Mouse (Mus musculus) midbrain, postnatal 0 days (tissue): Measurements from ENCODE around the gene Btnl10. TPM values are rescaled to one million over a fixed set of nuclear protein-coding genes. Genes with fewer than 3 reads are reported as not detected.
A peak's percentile ranks its signal among the peaks of the same experiment; 100 is the strongest.

ENCODE experiments used
- ATAC-seq: fragments of 200-750 bp; cut with Nextera tagmentation; 2 replicates; pipeline ENCODE4 v1.8.0; 2017; ENCODE audit warnings: moderate number of reproducible peaks, mild to moderate bottlenecking, moderate TSS enrichment, moderate library complexity; ENCODE audit not compliant: low FRiP score
- DNase-seq: peaks from one replicate; pipeline ENCODE4 v3.0.0-alpha.2; 2015; ENCODE audit warnings: low spot score
- H3K27ac ChIP-seq: fragments of 300-500 bp; sonication (generic); 2 replicates; pipeline ENCODE4 v1.5.1; 2014; ENCODE audit warnings: low read depth, mild to moderate bottlenecking, low read length, mixed read lengths
- H3K27me3 ChIP-seq: fragments of 300-500 bp; sonication (generic); 2 replicates; pipeline ENCODE4 v1.6.1; 2014; ENCODE audit warnings: low read length, control low read depth, mixed read lengths; ENCODE audit not compliant: insufficient read depth
- H3K36me3 ChIP-seq: fragments of 300-500 bp; sonication (generic); 2 replicates; pipeline ENCODE4 v1.6.1; 2014; ENCODE audit warnings: low read length, control low read depth, mixed read lengths; ENCODE audit not compliant: insufficient read depth
- H3K4me1 ChIP-seq: fragments of 300-500 bp; sonication (generic); 2 replicates; pipeline ENCODE4 v1.6.1; 2014; ENCODE audit warnings: mild to moderate bottlenecking, control low read depth, antibody characterized with exemption, low read length, mixed read lengths; ENCODE audit not compliant: insufficient read depth
- H3K4me2 ChIP-seq: fragments of 300-500 bp; sonication (generic); 2 replicates; pipeline ENCODE4 v1.6.1; 2014; ENCODE audit warnings: low read depth, mild to moderate bottlenecking, low read length, mixed read lengths; ENCODE audit not compliant: poor library complexity, severe bottlenecking
- H3K4me3 ChIP-seq: fragments of 300-500 bp; sonication (generic); 2 replicates; pipeline ENCODE4 v1.5.1; 2014; ENCODE audit warnings: low read depth, mild to moderate bottlenecking, low read length, moderate library complexity
- H3K9ac ChIP-seq: fragments of 300-500 bp; sonication (generic); replicated peaks from 2 replicates; pipeline ENCODE4 v1.6.1; 2014; ENCODE audit warnings: mild to moderate bottlenecking, low read length, moderate library complexity, mixed read lengths; ENCODE audit not compliant: poor library complexity, severe bottlenecking
- H3K9me3 ChIP-seq: fragments of 300-500 bp; sonication (generic); 2 replicates; pipeline ENCODE4 v1.6.1; 2016; ENCODE audit warnings: low read length, control low read depth
- CTCF ChIP-seq: IDR thresholded peaks from 2 replicates; pipeline ENCODE4 v1.5.1; 2016; ENCODE audit warnings: antibody characterized with exemption, mild to moderate bottlenecking
- WGBS: fragments of 180-500 bp; shearing (Covaris S2); extraction: QIAGEN DNeasy Blood & Tissue Kit; methylation state at CpG from one replicate; pipeline ENCODE4 v1.1.7; 2014; 5-methylcytosine and 5-hydroxymethylcytosine counted together
- polyA plus RNA-seq: library from polyadenylated mRNA; unstranded; fragments of >200 nt; fragmentation: Nextera tagmentation; extraction: Ambion mirVana; gene quantifications from 2 replicates; pipeline ENCODE4 v1.2.1, GENCODE M21; 2015
- total RNA-seq: library from RNA; depleted of rRNA; stranded (reverse); fragments of >200 nt; gene quantifications from 2 replicates; pipeline ENCODE4 v1.2.3, GENCODE M21; 2014; rRNA removed

Btnl10 gene
- total RNA-seq (0.16 and 0.24 TPM in 2 replicates), polyA plus RNA-seq (not detected in 2 replicates)

DNA sequence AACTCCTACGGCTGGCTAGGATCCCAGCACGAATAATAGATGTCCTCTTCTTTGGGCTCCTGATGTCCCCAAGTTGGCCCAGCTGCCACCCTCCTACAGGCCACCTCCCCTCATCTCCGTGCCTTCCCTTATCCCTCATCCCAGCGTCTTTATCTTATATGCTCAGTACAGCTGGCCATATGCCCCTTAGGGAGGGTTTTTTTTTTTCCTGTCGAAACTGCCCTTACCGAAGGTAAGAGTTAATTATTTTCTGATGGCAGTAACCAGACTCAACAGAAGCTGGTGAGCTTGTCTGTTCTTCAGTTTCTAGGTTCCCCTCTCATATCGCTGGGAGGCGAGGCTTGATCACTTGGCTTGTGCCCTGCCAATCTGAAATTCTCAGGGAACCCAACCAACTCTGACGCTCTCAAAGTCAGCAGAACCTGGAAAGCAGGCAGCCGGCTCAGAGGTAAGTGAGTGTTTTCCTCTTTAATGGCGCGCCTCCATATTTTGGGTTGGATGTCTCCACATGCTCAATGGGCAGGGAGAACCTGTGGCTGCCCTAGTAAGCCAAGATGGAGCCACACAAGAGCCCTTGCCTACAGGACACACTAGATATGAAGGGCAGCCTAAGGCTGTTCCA, at the start of gene Btnl10:
Gene Btnl10, plus strand, starts transcription at position 164 of the 622 bp plus-strand sequence.
- no peak for TF ChIP-seq CTCF

DNA sequence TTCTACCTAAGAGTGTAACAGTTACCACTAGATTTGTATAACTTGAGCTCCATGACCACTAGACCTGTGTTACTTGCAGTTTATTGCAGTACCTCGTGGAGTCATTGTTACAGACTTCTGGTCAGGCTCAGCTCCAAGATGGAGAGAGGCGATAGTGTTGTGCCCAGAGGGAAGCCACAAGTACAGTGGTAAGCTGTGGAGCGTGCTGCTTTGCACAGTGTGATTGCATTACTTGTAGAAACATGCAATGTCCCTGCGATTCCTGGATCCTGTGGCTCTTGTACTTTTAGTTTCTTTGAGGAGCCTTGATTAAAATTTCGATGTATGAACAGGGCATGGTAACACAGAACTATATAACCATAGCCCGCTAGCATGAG, 49.8 kb upstream of the Btnl10 start:
- Histone ChIP-seq H3K9me3 (no peaks in the 10 kb centered on the region), H3K4me3 (peak overlapping the region; percentile 79), H3K36me3 (peaks cover 9% of the 10 kb centered on the region; the same call in 1 of the 2 replicates), H3K27me3 (no peaks in the 10 kb centered on the region), H3K9ac (peak overlapping the region; percentile 86), H3K4me2 (peak overlapping the region; percentile 63), H3K4me1 (peaks cover 9% of the 10 kb centered on the region; the same call in 1 of the 2 replicates), H3K27ac (0 out of 2 replicates have a peak overlapping the region, but pooled peaks have one; percentile 79)
- no peak for TF ChIP-seq CTCF
- DNase-seq: no peak
- 85% methylated on average over 6 of the region's 6 CpGs for WGBS
- ATAC-seq: no peak

More for the DNA sequence above, at the start of gene Btnl10:
- ATAC-seq: no peak
- no peak within 1 kb of the TSS for H3K4me2 ChIP-seq
- H3K4me3 ChIP-seq: no peak within 1 kb of the TSS
- no peaks in the 10 kb centered on the region for H3K36me3 ChIP-seq
- no peaks in the 10 kb centered on the region for H3K27me3 ChIP-seq
- no peak for DNase-seq
- WGBS: 83% methylated on average over 12 of the region's 12 CpGs
- no peaks in the 10 kb centered on the region for H3K4me1 ChIP-seq
- no peaks in the 10 kb centered on the region for H3K9me3 ChIP-seq
- no peak within 1 kb of the TSS for H3K27ac ChIP-seq
- no peak within 1 kb of the TSS for H3K9ac ChIP-seq

DNA sequence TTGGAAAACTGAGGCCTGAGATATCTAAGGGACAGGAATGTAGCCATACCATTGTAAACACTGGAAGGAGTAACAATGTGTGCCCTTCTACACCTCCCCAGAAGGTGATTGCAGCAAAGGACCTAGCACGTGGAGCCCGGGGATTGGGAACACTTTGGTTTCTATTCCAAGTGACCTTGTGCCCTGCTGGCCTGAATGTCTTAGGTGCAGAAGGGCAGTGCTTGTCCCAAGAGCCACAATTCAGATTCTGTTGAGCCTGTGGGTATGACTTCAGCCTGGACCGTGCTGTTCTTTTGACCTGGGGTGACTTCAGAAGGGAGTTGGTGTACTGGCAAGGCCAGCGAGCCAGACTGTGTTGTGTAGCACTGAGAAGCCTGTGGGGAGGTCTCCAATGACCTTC, 46.7 kb upstream of the Btnl10 start:
- H3K4me1 ChIP-seq: peaks cover 9% of the 10 kb centered on the region; the same call in 1 of the 2 replicates
- DNase-seq (no peak), ATAC-seq (no peak)
- peaks cover 9% of the 10 kb centered on the region; the same call in 1 of the 2 replicates for H3K36me3 ChIP-seq
- no peak overlapping the region for H3K4me3 ChIP-seq
- no peak overlapping the region for H3K4me2 ChIP-seq
- H3K27me3 ChIP-seq: no peaks in the 10 kb centered on the region
- no peak overlapping the region for H3K27ac ChIP-seq
- WGBS: 94% methylated on average over 4 of the region's 4 CpGs
- H3K9ac ChIP-seq: no peak overlapping the region
- H3K9me3 ChIP-seq: no peaks in the 10 kb centered on the region
- TF ChIP-seq CTCF: no peak

DNA sequence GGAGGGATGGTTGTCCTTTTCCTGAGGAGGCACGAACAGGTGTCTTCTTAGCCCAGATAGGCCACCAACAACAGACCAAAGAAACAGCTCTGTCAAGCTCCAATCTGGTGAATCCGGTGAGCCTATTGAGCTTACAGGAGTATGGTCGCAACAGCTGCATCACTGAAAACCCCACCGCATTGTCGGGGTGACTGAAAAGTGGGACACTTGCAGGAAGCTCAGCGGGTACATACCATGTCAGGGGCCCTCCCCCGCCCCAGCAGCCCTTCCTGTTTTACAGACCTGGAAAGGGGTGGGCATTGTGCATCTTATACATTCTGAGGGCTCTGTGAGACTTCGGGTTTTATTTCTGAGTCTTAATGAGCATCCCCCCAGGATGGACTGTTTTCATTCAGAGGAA, 34.0 kb upstream of the Btnl10 start:
- no peaks in the 10 kb centered on the region for H3K4me1 ChIP-seq
- ATAC-seq: no peak
- H3K4me3 ChIP-seq: no peak overlapping the region
- no peak for DNase-seq
- H3K27ac ChIP-seq: no peak overlapping the region
- H3K27me3 ChIP-seq: no peaks in the 10 kb centered on the region
- H3K9me3 ChIP-seq: no peaks in the 10 kb centered on the region
- WGBS: 84% methylated on average over 8 of the region's 8 CpGs
- peaks cover 36% of the 10 kb centered on the region for H3K36me3 ChIP-seq
- H3K9ac ChIP-seq: no peak overlapping the region
- H3K4me2 ChIP-seq: no peak overlapping the region
- TF ChIP-seq CTCF: no peak

DNA sequence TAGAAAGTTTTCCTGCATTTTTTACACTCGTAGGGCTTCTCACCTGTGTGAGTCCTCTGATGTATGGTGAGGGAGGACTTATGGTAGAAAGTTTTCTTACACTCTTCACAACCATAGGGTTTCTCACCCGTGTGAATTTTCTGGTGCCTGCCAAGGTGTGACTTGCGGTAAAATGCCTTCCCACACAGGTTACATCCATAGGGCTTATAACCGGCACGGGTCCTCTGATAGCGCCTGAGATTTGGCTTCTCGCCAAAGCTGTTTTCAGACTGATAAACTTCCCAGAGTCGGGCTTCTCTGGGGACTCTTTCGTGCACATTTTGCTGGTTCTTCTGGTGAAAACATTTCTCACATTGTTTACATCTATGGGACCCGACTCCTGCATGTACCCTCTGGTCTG, 27.2 kb upstream of the Btnl10 start:
- H3K4me1 ChIP-seq: no peaks in the 10 kb centered on the region
- H3K27me3 ChIP-seq: no peaks in the 10 kb centered on the region
- H3K4me3 ChIP-seq: no peak overlapping the region
- DNase-seq (no peak), ATAC-seq (no peak)
- H3K9me3 ChIP-seq: no peaks in the 10 kb centered on the region
- 94% methylated on average over 10 of the region's 10 CpGs for WGBS
- no peak overlapping the region for H3K27ac ChIP-seq
- H3K9ac ChIP-seq: no peak overlapping the region
- TF ChIP-seq CTCF: no peak
- H3K36me3 ChIP-seq: peaks cover 21% of the 10 kb centered on the region
- no peak overlapping the region for H3K4me2 ChIP-seq

DNA sequence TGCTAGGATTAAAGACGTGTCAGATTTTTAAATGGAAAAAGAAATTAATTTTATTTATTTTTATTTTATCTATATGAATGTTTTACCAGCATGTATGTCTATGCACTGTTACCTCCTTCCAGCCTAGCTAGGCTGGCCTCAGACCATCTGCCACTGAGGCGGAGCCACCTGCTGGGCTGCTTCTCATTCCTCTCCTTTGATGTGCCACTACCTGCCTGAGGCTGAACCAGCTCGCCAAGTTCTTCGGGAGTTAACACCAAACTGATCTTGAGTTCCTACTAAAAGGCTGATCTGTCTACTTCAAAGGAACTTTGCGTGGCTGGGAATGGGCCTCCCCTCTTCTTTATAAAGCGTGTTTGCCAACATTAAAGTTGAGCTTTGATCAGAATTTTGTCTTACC, 23.3 kb upstream of the Btnl10 start:
- ATAC-seq: no peak
- 76% methylated on average over 6 of the region's 6 CpGs for WGBS
- Histone ChIP-seq H3K9me3 (no peaks in the 10 kb centered on the region), H3K4me1 (no peaks in the 10 kb centered on the region), H3K36me3 (peaks cover 30% of the 10 kb centered on the region), H3K9ac (no peak overlapping the region), H3K4me2 (no peak overlapping the region), H3K27me3 (no peaks in the 10 kb centered on the region), H3K27ac (no peak overlapping the region), H3K4me3 (no peak overlapping the region)
- no peak for TF ChIP-seq CTCF
- no peak for DNase-seq
